Mouse (Mus musculus): ENCODE data around the gene Olr1.

DNA sequence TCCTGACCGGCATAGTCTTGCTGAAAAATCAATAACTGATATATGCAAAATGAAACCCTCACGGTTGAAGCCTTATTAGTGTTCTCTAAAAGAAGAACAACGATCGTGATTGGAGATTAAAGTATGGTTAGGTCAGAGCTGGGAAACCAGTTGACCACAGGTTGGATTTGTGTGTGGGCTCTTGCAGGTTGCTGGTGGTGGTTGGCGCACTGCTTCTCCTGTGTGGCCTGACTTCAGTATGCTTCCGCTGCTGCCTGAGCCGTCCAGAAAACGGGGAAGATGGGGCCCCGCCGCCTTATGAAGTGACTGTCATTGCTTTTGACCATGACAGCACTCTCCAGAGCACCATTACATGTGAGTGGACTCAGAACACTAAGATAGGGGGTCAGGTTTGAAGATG is 9.4 kb upstream of the Olr1 start:
- TF ChIP-seq CTCF (IDR thresholded peaks at IDR 0.05; ENCODE audit: borderline replicate concordance, control insufficient read depth, extremely low read depth, insufficient read depth, low read length, poor library complexity) (no peak), POLR2A (IDR thresholded peaks at IDR 0.05; ENCODE audit: control insufficient read depth, extremely low read depth, insufficient read depth, low read length, poor library complexity) (no peak)
